Mouse (Mus musculus): ENCODE measurements around the gene Tdrkh.
A peak's percentile ranks its signal among the peaks of the same experiment; 100 is the strongest.

Tdrkh gene

GRCm38 (mm10) chr3:94388047-94388446 lies 25.0 kb upstream of the Tdrkh start:
- DNase-seq (ENCODE audit: low read depth, low spot score) = no peak

GRCm38 (mm10) chr3:94389420-94389819 lies 23.7 kb upstream of the Tdrkh start:
- no peak for DNase-seq (ENCODE audit: low read depth, low spot score)

- DNase-seq (ENCODE audit: low read depth, low spot score) = no peak
These were observed 22.1 kb upstream of the Tdrkh start for GRCm38 (mm10) chr3:94391001-94391400.

- DNase-seq (ENCODE audit: low read depth, low spot score) = no peak
These were observed 20.9 kb upstream of the Tdrkh start for GRCm38 (mm10) chr3:94392128-94392527.

GRCm38 (mm10) chr3:94393049-94393448 lies 20.0 kb upstream of the Tdrkh start:
- no peak for DNase-seq (ENCODE audit: low read depth, low spot score)

- no peak for DNase-seq (ENCODE audit: low read depth, low spot score)
These were observed 16.7 kb upstream of the Tdrkh start for GRCm38 (mm10) chr3:94396336-94396735.

- no peak for DNase-seq (ENCODE audit: low read depth, low spot score)
These were observed 16.2 kb upstream of the Tdrkh start for GRCm38 (mm10) chr3:94396851-94397250.

GRCm38 (mm10) chr3:94398217-94398616 lies 14.9 kb upstream of the Tdrkh start, which contains the start of gene Lingo4:
TSS of gene Lingo4 (plus strand) at chr3:94398517.
- DNase-seq (ENCODE audit: low read depth, low spot score) = no peak

- DNase-seq (ENCODE audit: low read depth, low spot score) = no peak
These were observed 14.1 kb upstream of the Tdrkh start for GRCm38 (mm10) chr3:94398943-94399481.

- no peak for DNase-seq (ENCODE audit: low read depth, low spot score)
These were observed 13.3 kb upstream of the Tdrkh start for GRCm38 (mm10) chr3:94399663-94400310.

- DNase-seq (ENCODE audit: low read depth, low spot score) = no peak
These were observed 10.6 kb upstream of the Tdrkh start for GRCm38 (mm10) chr3:94402451-94402850.

GRCm38 (mm10) chr3:94404366-94405054 lies 8.6 kb upstream of the Tdrkh start:
- DNase-seq (ENCODE audit: low read depth, low spot score) = no peak

GRCm38 (mm10) chr3:94405561-94405960 lies 7.5 kb upstream of the Tdrkh start:
- no peak for DNase-seq (ENCODE audit: low read depth, low spot score)

- DNase-seq (ENCODE audit: low read depth, low spot score) = no peak
These were observed 543 bp upstream of the Tdrkh start for GRCm38 (mm10) chr3:94412530-94412929.

GRCm38 (mm10) chr3:94430980-94431379 lies 17.9 kb downstream of the Tdrkh start:
- DNase-seq (ENCODE audit: low read depth, low spot score) = no peak

- DNase-seq (ENCODE audit: low read depth, low spot score) = no peak
These were observed 21.2 kb downstream of the Tdrkh start for GRCm38 (mm10) chr3:94434305-94434704.

GRCm38 (mm10) chr3:94436420-94436819 lies 23.3 kb downstream of the Tdrkh start:
- DNase-seq (ENCODE audit: low read depth, low spot score) = no peak

- DNase-seq (ENCODE audit: low read depth, low spot score) = no peak
These were observed 28.1 kb downstream of the Tdrkh start for GRCm38 (mm10) chr3:94441182-94441581.

- peak; percentile 80 for DNase-seq (ENCODE audit: low read depth, low spot score)
These were observed 30.0 kb downstream of the Tdrkh start, which contains the start of gene Mrpl9 for GRCm38 (mm10) chr3:94442951-94443596. TSS of gene Mrpl9 (plus strand) at chr3:94443318.

- DNase-seq (ENCODE audit: low read depth, low spot score) = no peak
These were observed 30.5 kb downstream of the Tdrkh start, which contains the start of gene Oaz3 for GRCm38 (mm10) chr3:94443597-94443964. TSS of gene Oaz3 (minus strand) at chr3:94443915.

GRCm38 (mm10) chr3:94449377-94449776 lies 36.3 kb downstream of the Tdrkh start:
- no peak for DNase-seq (ENCODE audit: low read depth, low spot score)

GRCm38 (mm10) chr3:94456529-94457000 lies 43.5 kb downstream of the Tdrkh start:
- DNase-seq (ENCODE audit: low read depth, low spot score) = peak; percentile 85

Measured in brain, embryonic 18.5 days (tissue).